Mouse (Mus musculus): ENCODE measurements around the gene Dnajb4. TPM values are rescaled to one million over a fixed set of nuclear protein-coding genes. Genes with fewer than 3 reads are reported as not detected.

Gene Dnajb4
- total RNA-seq, 2 experiments from 2014 or later: 45.5 to 85.8 TPM

GRCm38 (mm10) chr3:152165351-152166098 is 44.6 kb downstream of the Dnajb4 start:
- no peak for TF ChIP-seq CTCF (IDR thresholded peaks at IDR 0.05)
- Histone ChIP-seq H3K4me3 (peak overlapping the region; percentile 83), H3K27ac (peak overlapping the region; percentile 72)
- intact Hi-C loops (cut with DNase I): no loop called here
- peak; percentile 38 for DNase-seq

DNA sequence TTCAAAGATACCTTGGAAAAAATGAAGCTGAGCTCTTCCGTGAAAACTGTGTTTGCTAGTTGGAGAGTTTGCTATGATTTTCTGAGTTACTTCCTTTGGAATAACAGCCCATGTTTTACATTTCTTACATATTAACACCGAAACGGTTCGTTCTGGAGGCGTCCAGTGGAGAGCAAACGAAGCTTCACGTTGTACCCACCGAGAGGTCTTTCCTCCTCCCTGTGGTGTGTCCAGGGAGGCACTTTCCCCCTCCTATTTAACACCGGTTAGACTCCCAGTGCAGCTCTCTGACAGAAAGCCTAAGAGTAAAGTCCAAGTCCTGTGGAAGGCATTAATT is 45.1 kb downstream of the Dnajb4 start:
- Histone ChIP-seq H3K27ac (no peak overlapping the region), H3K4me3 (peak overlapping the region; percentile 83)
- no peak for DNase-seq
- intact Hi-C loops (cut with DNase I): no loop called here
- TF ChIP-seq CTCF (IDR thresholded peaks at IDR 0.05): no peak

GRCm38 (mm10) chr3:152163320-152163719 is 46.8 kb downstream of the Dnajb4 start:
- intact Hi-C loops (cut with DNase I): no loop called here
- Histone ChIP-seq H3K27ac (no peak overlapping the region), H3K4me3 (no peak overlapping the region)
- DNase-seq: no peak
- TF ChIP-seq CTCF (IDR thresholded peaks at IDR 0.05): no peak

DNA sequence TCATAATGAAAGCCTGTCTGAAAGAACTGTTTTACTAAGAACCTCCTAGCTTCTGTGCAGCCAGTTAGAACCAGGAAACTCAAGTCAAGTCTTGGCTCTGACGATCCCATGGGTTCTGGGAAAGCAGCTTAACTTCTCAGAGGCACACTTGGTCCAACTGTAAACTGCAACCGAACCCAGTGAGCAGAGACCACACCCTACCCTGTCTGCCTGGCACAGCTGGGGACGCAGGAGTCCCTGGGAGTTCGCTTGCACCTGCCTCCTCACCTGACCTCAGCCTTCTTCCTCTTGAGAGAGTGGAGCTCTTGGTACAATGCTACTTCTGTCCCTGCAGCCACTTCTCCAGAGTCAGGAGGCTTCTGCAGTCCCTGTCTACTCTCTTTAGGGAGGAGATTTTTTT is 49.5 kb downstream of the Dnajb4 start:
- no peak for DNase-seq
- no peak overlapping the region for H3K4me3 ChIP-seq
- intact Hi-C loops (cut with DNase I): no loop called here
- TF ChIP-seq CTCF (IDR thresholded peaks at IDR 0.05): no peak
- H3K27ac ChIP-seq: no peak overlapping the region

- no peak overlapping the region for H3K4me3 ChIP-seq
- no peak for TF ChIP-seq CTCF (IDR thresholded peaks at IDR 0.05)
- no peak overlapping the region for H3K27ac ChIP-seq
- no peak for DNase-seq
- intact Hi-C loops (cut with DNase I): loop anchor here (2.0 kb wide), 1 partner anchor 15 kb away; no protein-coding TSS in a partner anchor
Observed at GRCm38 (mm10) chr3:152159321-152159720, 50.8 kb downstream of the Dnajb4 start.

DNA sequence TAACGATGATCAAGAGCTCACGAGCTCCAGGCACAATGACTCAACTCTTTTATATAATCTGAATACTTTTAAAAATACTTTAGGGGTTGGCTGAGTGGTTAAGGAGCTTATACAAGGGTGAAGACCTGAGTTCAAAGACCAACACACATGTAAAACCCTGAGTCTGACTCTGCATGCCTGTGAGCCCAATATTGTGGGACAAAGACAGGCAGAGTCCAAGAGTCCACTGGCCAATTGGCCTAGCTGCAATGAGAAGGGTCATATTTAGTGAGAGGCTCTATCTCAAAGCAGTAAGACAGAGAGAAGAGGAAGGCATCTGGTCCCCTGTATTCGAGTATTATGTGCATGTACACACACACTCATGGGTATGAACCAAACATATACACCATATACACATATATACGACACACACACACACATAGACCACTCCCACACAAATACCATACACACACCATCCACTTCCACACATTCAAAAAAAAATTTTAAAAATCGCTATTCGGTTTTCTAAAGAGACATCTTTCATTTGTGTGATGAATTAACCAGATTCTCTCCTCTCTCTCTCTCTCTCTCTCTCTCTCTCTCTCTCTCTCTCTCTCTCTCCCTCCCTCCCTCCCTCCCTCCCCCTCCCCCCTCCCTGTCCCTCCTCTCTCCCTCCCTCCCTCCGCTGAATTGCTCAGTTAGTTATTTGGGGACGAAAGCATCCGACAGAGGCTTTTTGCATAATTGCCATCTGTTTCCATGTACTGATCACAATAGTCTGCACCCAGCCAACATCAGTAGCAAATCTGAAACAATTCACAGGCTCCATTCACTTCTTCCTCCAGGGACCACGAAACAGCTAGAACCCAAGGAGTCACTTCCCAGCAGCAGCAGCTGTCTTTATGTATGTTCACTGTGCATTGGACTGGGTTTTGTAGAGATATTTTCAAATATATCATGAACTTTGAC is 51.5 kb downstream of the Dnajb4 start:
- H3K27ac ChIP-seq: no peak overlapping the region
- intact Hi-C loops (cut with DNase I): loop anchor here (2.0 kb wide), 1 partner anchor 16 kb away; no protein-coding TSS in a partner anchor
- no peak for DNase-seq
- H3K4me3 ChIP-seq: no peak overlapping the region
- TF ChIP-seq CTCF (IDR thresholded peaks at IDR 0.05): no peak

GRCm38 (mm10) chr3:152156816-152157496 is 53.1 kb downstream of the Dnajb4 start:
- no peak for TF ChIP-seq CTCF (IDR thresholded peaks at IDR 0.05)
- Histone ChIP-seq H3K4me3 (no peak overlapping the region), H3K27ac (no peak overlapping the region)
- DNase-seq: no peak
- intact Hi-C loops (cut with DNase I): no loop called here

DNA sequence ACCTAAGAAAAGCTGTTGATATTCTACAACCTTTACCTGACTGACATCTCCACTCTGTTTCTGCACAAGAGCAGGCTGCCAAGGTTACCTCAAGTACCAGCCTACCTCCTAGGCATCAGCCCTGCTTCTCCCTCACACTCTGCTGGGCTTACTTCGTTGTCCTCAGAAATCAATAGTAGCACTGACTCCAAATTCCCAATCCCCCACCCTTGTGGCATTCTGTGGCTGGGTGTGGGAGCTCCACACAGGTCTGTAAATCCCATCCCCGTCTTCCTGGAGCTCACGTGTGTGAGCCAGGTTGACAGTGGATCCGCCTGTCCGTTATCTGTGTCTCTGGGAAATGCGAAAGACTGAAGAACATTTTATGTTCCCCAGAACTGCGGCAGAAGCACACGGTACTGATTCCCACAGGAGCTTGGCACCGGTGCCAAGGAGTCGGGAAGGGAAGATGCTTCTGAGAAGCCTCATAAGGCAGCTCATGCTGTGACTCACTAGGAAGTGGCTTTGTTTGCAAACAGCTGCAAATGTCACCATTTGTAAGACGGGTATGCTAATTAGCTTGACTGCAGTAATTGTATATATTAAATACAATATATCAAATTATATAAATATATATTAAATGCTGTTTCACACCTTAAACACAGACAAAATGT is 54.7 kb downstream of the Dnajb4 start:
- intact Hi-C loops (cut with DNase I): no loop called here
- DNase-seq: no peak
- no peak for TF ChIP-seq CTCF (IDR thresholded peaks at IDR 0.05)
- Histone ChIP-seq H3K4me3 (no peak overlapping the region), H3K27ac (no peak overlapping the region)

DNA sequence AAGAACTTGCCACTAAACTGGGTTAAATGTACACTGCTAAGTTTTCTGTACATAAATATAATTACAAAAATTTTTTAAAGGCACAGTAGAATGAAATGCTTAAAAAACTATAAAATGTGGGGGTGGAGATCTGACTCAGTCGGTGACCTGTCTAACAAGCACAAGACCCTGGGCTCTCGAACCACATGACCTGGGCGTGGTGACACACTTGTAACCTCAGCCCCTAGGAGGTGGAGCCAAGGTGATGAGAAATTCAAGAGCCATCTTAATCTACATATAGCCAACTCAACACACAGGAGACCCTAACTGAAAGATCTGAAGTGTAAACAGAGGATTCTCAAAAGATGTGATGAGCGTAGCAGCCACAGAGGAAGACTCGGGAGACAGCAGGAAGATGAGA is 56.0 kb downstream of the Dnajb4 start:
- H3K4me3 ChIP-seq: no peak overlapping the region
- no peak for TF ChIP-seq CTCF (IDR thresholded peaks at IDR 0.05)
- no peak for DNase-seq
- intact Hi-C loops (cut with DNase I): no loop called here
- H3K27ac ChIP-seq: no peak overlapping the region

- no peak for DNase-seq
- intact Hi-C loops (cut with DNase I): no loop called here
- Histone ChIP-seq H3K27ac (no peak overlapping the region), H3K4me3 (no peak overlapping the region)
- no peak for TF ChIP-seq CTCF (IDR thresholded peaks at IDR 0.05)
Observed at GRCm38 (mm10) chr3:152153152-152153551, 57.0 kb downstream of the Dnajb4 start.

DNA sequence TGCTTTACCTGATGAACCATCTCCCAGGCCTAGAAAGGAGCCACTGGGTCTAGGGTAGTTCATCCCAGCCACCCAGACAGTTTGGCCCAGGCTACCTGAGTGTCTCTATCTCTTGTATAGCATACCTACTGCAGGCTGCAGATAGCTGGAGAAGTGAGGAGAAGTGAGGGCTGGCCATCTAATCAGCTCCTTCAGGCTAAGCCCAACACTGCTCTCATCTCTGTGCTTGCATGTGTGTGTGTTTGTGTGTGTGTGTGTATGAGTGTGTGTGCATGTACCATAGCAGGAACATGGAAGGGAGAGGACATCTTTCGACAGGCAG is 57.7 kb downstream of the Dnajb4 start:
- H3K4me3 ChIP-seq: no peak overlapping the region
- no peak for DNase-seq
- intact Hi-C loops (cut with DNase I): no loop called here
- H3K27ac ChIP-seq: peak overlapping the region; percentile 28; the same call in 1 of the 2 replicates
- TF ChIP-seq CTCF (IDR thresholded peaks at IDR 0.05): no peak
